Mouse (Mus musculus) bone marrow macrophage, adult 2 months (primary cell): Measurements from ENCODE around the gene Tnp2.

Experiments
- CTCF ChIP-seq: IDR thresholded peaks from 2 replicates; pipeline ENCODE4 v1.5.1; 2012; ENCODE audit warnings: low read depth, mild to moderate bottlenecking, low read length, moderate library complexity
- POLR2A ChIP-seq: IDR thresholded peaks from 2 replicates; pipeline ENCODE4 v1.6.1; 2012; ENCODE audit warnings: mild to moderate bottlenecking, low read depth, low read length, borderline replicate concordance

- TF ChIP-seq CTCF (peak; percentile 24; the same call in 1 of the 2 replicates), POLR2A (no peak)
Observed at GRCm38 (mm10) chr16:10786288-10786687, 2.2 kb downstream of the Tnp2 start.
